Mouse (Mus musculus) granulocyte monocyte progenitor cell, adult 5-6 weeks (primary cell): Measurements from ENCODE around the gene Tas2r105. TPM values are rescaled to one million over a fixed set of nuclear protein-coding genes. Genes with fewer than 3 reads are reported as not detected.

Source experiments
- ATAC-seq: replicated peaks from 2 replicates; pipeline ENCODE4 v1.8.0; 2016; ENCODE audit warnings: mild to moderate bottlenecking, moderate TSS enrichment, inconsistent platforms; ENCODE audit not compliant: poor library complexity, severe bottlenecking
- total RNA-seq, 2 experiments: library from RNA; stranded (forward) in 1 of 2; stranded (reverse) in 1 of 2; fragments of 200-712, 200-1000 nt in 1 of 2; fragments of >200 nt in 1 of 2; fragmentation: Nextera tagmentation in 1 of 2; gene quantifications; 2 replicates each; pipeline ENCODE4 v1.2.3; 2014 to 2017

Tas2r105 gene
- total RNA-seq (2014; fragmentation: Nextera tagmentation) (not detected in 2 replicates), total RNA-seq (2017) (not detected in 2 replicates)

- no peak for ATAC-seq
These were observed at the start of gene Tas2r105 for GRCm38 (mm10) chr6:131687395-131687794. TSS of gene Tas2r105 (minus strand) at chr6:131687495.

- no peak; the same call in 1 of the 2 replicates for ATAC-seq
These were observed 25.5 kb upstream of the Tas2r105 start for GRCm38 (mm10) chr6:131712803-131713202.

GRCm38 (mm10) chr6:131689963-131690362, 2.7 kb upstream of the Tas2r105 start, which contains the start of gene Tas2r114:
TSS of gene Tas2r114 (minus strand) at chr6:131690063.
- ATAC-seq, result no peak

- no peak for ATAC-seq
These were observed 1.7 kb downstream of the Tas2r105 start, which contains the start of gene Tas2r104 for GRCm38 (mm10) chr6:131685644-131686043. TSS of gene Tas2r104 (minus strand) at chr6:131685744.

GRCm38 (mm10) chr6:131678786-131679185, 8.5 kb downstream of the Tas2r105 start, which contains the start of gene Tas2r106:
TSS of gene Tas2r106 (minus strand) at chr6:131678886.
- ATAC-seq, result no peak

- no peak for ATAC-seq
These were observed 27.2 kb downstream of the Tas2r105 start, which contains the start of gene Tas2r107 for GRCm38 (mm10) chr6:131660049-131660448. TSS of gene Tas2r107 (minus strand) at chr6:131660149.

Other genes with a start within 250 kb of the Tas2r105 start
- not detected in 2 replicates for gene 5430401F13Rik, start 201.1 kb downstream of the Tas2r105 start, total RNA-seq (2014; fragmentation: Nextera tagmentation)
- gene 5430401F13Rik, start 201.1 kb downstream of the Tas2r105 start, total RNA-seq (2017), result not detected in 2 replicates
- not detected in 2 replicates for gene Gm6619, start 201.1 kb downstream of the Tas2r105 start, total RNA-seq (2014; fragmentation: Nextera tagmentation)
- gene Gm6619, start 201.1 kb downstream of the Tas2r105 start, total RNA-seq (2017), result not detected in 2 replicates
- gene Tas2r130, start 56.6 kb downstream of the Tas2r105 start, total RNA-seq (2014; fragmentation: Nextera tagmentation), result not detected in 2 replicates
- gene Tas2r130, start 56.6 kb downstream of the Tas2r105 start, total RNA-seq (2017), result not detected in 2 replicates
- gene Tas2r107, start 27.3 kb downstream of the Tas2r105 start, total RNA-seq (2014; fragmentation: Nextera tagmentation), result not detected in 2 replicates
- gene Tas2r107, start 27.3 kb downstream of the Tas2r105 start, total RNA-seq (2017), result not detected in 2 replicates
- not detected in 2 replicates for gene Tas2r106, start 8.6 kb downstream of the Tas2r105 start, total RNA-seq (2014; fragmentation: Nextera tagmentation)
- not detected in 2 replicates for gene Tas2r106, start 8.6 kb downstream of the Tas2r105 start, total RNA-seq (2017)
- not detected in 2 replicates for gene Tas2r104, start 1.8 kb downstream of the Tas2r105 start, total RNA-seq (2014; fragmentation: Nextera tagmentation)
- gene Tas2r104, start 1.8 kb downstream of the Tas2r105 start, total RNA-seq (2017), result not detected in 2 replicates
- not detected in 2 replicates for gene Tas2r114, start 2.6 kb upstream of the Tas2r105 start, total RNA-seq (2014; fragmentation: Nextera tagmentation)
- gene Tas2r114, start 2.6 kb upstream of the Tas2r105 start, total RNA-seq (2017), result not detected in 2 replicates